Mouse (Mus musculus) CH12.LX (cell line): ENCODE measurements around the gene Trappc5.

Experiments
- CTCF ChIP-seq, 2 experiments: IDR thresholded peaks in 1 of 2; conservative IDR thresholded peaks in 1 of 2; 2 replicates each; pipeline ENCODE4 v1.5.1; 2011 to 2012; ENCODE audit warnings: low read depth in 2 of 2, low read length in 2 of 2, improper control_type of control experiment in 1 of 2, inconsistent platforms in 1 of 2, mild to moderate bottlenecking in 1 of 2, moderate library complexity in 1 of 2
- EP300 ChIP-seq: IDR thresholded peaks from 2 replicates; pipeline ENCODE4 v1.6.1; 2011; ENCODE audit warnings: low read length, improper control_type of control experiment
- USF1 ChIP-seq: IDR thresholded peaks from 2 replicates; pipeline ENCODE4 v1.6.1; 2014; ENCODE audit warnings: low read depth, mild to moderate bottlenecking, inconsistent platforms, low read length, improper control_type of control experiment

GRCm38 (mm10) chr8:3655526-3655925 is 20.6 kb upstream of the Trappc5 start, which contains the start of gene Retn:
- TF ChIP-seq USF1 (no peak), CTCF (conservative IDR thresholded peaks at IDR 0.05 in 1 of 2, IDR thresholded peaks at IDR 0.05 in 1 of 2; ENCODE audit: low read depth in 2 of 2, low read length in 2 of 2) (no peak), EP300 (no peak)
